Mouse (Mus musculus) MEL (cell line): ENCODE results near the gene Rpl9-ps6. TPM values are rescaled to one million over a fixed set of nuclear protein-coding genes. Genes with fewer than 3 reads are reported as not detected.
A peak's percentile ranks its signal among the peaks of the same experiment; 100 is the strongest.
"Not testable (repeated sequence)": the region's sequence is repeated elsewhere in the genome, so short reads cannot be mapped to it uniquely, and the experiment has no call there.

Experiments used
- DNase-seq: peaks from one replicate; pipeline ENCODE4 v3.0.0; 2011; ENCODE audit warnings: low read depth, low spot score
- H3K27ac ChIP-seq: 2 replicates; pipeline ENCODE4 v1.5.1; 2012; ENCODE audit warnings: low read depth, mild to moderate bottlenecking, control low read depth, low read length, moderate library complexity; ENCODE audit not compliant: control insufficient read depth
- H3K27me3 ChIP-seq, 2 experiments: fragments of 150-350 bp in 1 of 2; sonication (generic) in 1 of 2; 2 replicates each; pipeline ENCODE4 v1.6.1; 2012; ENCODE audit warnings: low read length in 2 of 2, mild to moderate bottlenecking in 2 of 2, improper control_type of control experiment in 1 of 2, moderate library complexity in 1 of 2; ENCODE audit not compliant: insufficient read depth in 2 of 2, control insufficient read depth in 1 of 2
- H3K36me3 ChIP-seq, 2 experiments: 2 replicates each; pipeline ENCODE4 v1.6.1; 2012 to 2014; ENCODE audit warnings: low read length in 2 of 2, improper control_type of control experiment in 1 of 2, inconsistent platforms in 1 of 2, mild to moderate bottlenecking in 1 of 2; ENCODE audit not compliant: insufficient read depth in 2 of 2, control insufficient read depth in 1 of 2
- H3K4me1 ChIP-seq, 2 experiments: fragments of 150-350 bp in 1 of 2; sonication (generic) in 1 of 2; 2 replicates each; pipeline ENCODE4 v1.6.1; 2012; ENCODE audit warnings: low read length in 2 of 2, improper control_type of control experiment in 1 of 2, mild to moderate bottlenecking in 1 of 2; ENCODE audit not compliant: insufficient read depth in 2 of 2, control insufficient read depth in 1 of 2
- H3K4me3 ChIP-seq, 2 experiments: fragments of 150-350 bp in 1 of 2; sonication (generic) in 1 of 2; 2 replicates each; pipeline ENCODE4 v1.5.1; 2012; ENCODE audit warnings: low read depth in 2 of 2, low read length in 2 of 2, mild to moderate bottlenecking in 2 of 2, moderate library complexity in 2 of 2, control low read depth in 1 of 2, improper control_type of control experiment in 1 of 2; ENCODE audit not compliant: control insufficient read depth in 1 of 2, insufficient read depth in 1 of 2
- H3K79me2 ChIP-seq: 2 replicates; pipeline ENCODE4 v1.6.1; 2012; ENCODE audit warnings: mild to moderate bottlenecking, low read length, moderate library complexity; ENCODE audit not compliant: control insufficient read depth, poor library complexity, insufficient read depth
- H3K9ac ChIP-seq: 2 replicates; pipeline ENCODE4 v1.6.1; 2012; ENCODE audit warnings: low read depth, mild to moderate bottlenecking, control low read depth, low read length, moderate library complexity; ENCODE audit not compliant: control insufficient read depth, poor library complexity, severe bottlenecking
- H3K9me3 ChIP-seq: fragments of 150-350 bp; sonication (generic); replicated peaks from 2 replicates; pipeline ENCODE4 v1.6.1; 2012; ENCODE audit warnings: mild to moderate bottlenecking, low read length, improper control_type of control experiment, moderate library complexity; ENCODE audit not compliant: insufficient read depth
- CHD1 ChIP-seq: IDR thresholded peaks from 2 replicates; pipeline ENCODE4 v1.6.1; 2012; ENCODE audit warnings: low read depth, mild to moderate bottlenecking, inconsistent platforms, low read length, improper control_type of control experiment
- CTCF ChIP-seq, 3 experiments: IDR thresholded peaks in 2 of 3; conservative IDR thresholded peaks in 1 of 3; 2 replicates each; pipeline ENCODE4 v1.5.1; 2011 to 2012; ENCODE audit warnings: low read length in 3 of 3, low read depth in 2 of 3, mild to moderate bottlenecking in 2 of 3, improper control_type of control experiment in 1 of 3, inconsistent platforms in 1 of 3, mixed read lengths in 1 of 3, moderate library complexity in 1 of 3; ENCODE audit not compliant: control insufficient read depth in 1 of 3, insufficient read depth in 1 of 3, poor library complexity in 1 of 3, severe bottlenecking in 1 of 3
- E2F4 ChIP-seq: IDR thresholded peaks from 2 replicates; pipeline ENCODE4 v1.6.1; 2011; ENCODE audit warnings: low read depth, low read length, improper control_type of control experiment, borderline replicate concordance
- ELF1 ChIP-seq: IDR thresholded peaks from 2 replicates; pipeline ENCODE4 v1.6.1; 2014; ENCODE audit warnings: low read depth, mild to moderate bottlenecking, inconsistent platforms, low read length, improper control_type of control experiment, moderate library complexity
- EP300 ChIP-seq, 2 experiments: IDR thresholded peaks; 2 replicates each; pipeline ENCODE4 v1.6.1; 2011; ENCODE audit warnings: improper control_type of control experiment in 2 of 2, low read length in 2 of 2, low read depth in 1 of 2, mild to moderate bottlenecking in 1 of 2
- ETS1 ChIP-seq: IDR thresholded peaks from 2 replicates; pipeline ENCODE4 v1.6.1; 2012; ENCODE audit warnings: low read depth, mild to moderate bottlenecking, inconsistent platforms, low read length, improper control_type of control experiment, moderate library complexity
- GABPA ChIP-seq: IDR thresholded peaks from 2 replicates; pipeline ENCODE4 v1.6.1; 2012; ENCODE audit warnings: low read depth, mild to moderate bottlenecking, inconsistent platforms, low read length, improper control_type of control experiment, moderate library complexity
- JUND ChIP-seq: IDR thresholded peaks from 2 replicates; pipeline ENCODE4 v1.6.1; 2011; ENCODE audit warnings: low read depth, mild to moderate bottlenecking, improper control_type of control experiment, low read length
- MAX ChIP-seq: IDR thresholded peaks from 2 replicates; pipeline ENCODE4 v1.6.1; 2011; ENCODE audit warnings: low read length, improper control_type of control experiment
- MAZ ChIP-seq: IDR thresholded peaks from 2 replicates; pipeline ENCODE4 v1.6.1; 2012; ENCODE audit warnings: low read depth, mild to moderate bottlenecking, inconsistent platforms, low read length, improper control_type of control experiment
- MXI1 ChIP-seq: IDR thresholded peaks from 2 replicates; pipeline ENCODE4 v1.6.1; 2011; ENCODE audit warnings: mild to moderate bottlenecking, low read depth, low read length, improper control_type of control experiment
- MYC ChIP-seq: IDR thresholded peaks from 2 replicates; pipeline ENCODE4 v1.6.1; 2011; ENCODE audit warnings: low read depth, mild to moderate bottlenecking, low read length, improper control_type of control experiment, moderate library complexity
- POLR2A ChIP-seq, 2 experiments: IDR thresholded peaks; 2 replicates each; pipeline ENCODE4 v1.6.1; 2011 to 2012; ENCODE audit warnings: low read length in 2 of 2, mild to moderate bottlenecking in 2 of 2, control low read depth in 1 of 2, improper control_type of control experiment in 1 of 2, low read depth in 1 of 2, moderate library complexity in 1 of 2; ENCODE audit not compliant: control insufficient read depth in 1 of 2, insufficient read depth in 1 of 2, poor library complexity in 1 of 2
- POLR2AphosphoS2 ChIP-seq: IDR thresholded peaks from 2 replicates; pipeline ENCODE4 v1.6.1; 2011; ENCODE audit warnings: low read length, improper control_type of control experiment
- POLR2AphosphoS5 ChIP-seq: IDR thresholded peaks from 2 replicates; pipeline ENCODE4 v1.6.1; 2012; ENCODE audit warnings: low read depth, borderline replicate concordance, mild to moderate bottlenecking, inconsistent platforms, low read length, moderate library complexity, mixed read lengths
- RAD21 ChIP-seq: IDR thresholded peaks from 2 replicates; pipeline ENCODE4 v1.6.1; 2011; ENCODE audit warnings: mild to moderate bottlenecking, low read depth, low read length, improper control_type of control experiment
- SIN3A ChIP-seq: IDR thresholded peaks from 2 replicates; pipeline ENCODE4 v1.6.1; 2012; ENCODE audit warnings: low read length, improper control_type of control experiment, inconsistent platforms
- SMC3 ChIP-seq: IDR thresholded peaks from 2 replicates; pipeline ENCODE4 v1.6.1; 2011; ENCODE audit warnings: low read depth, low read length, improper control_type of control experiment
- TCF12 ChIP-seq: IDR thresholded peaks from 2 replicates; pipeline ENCODE4 v1.6.1; 2014; ENCODE audit warnings: low read depth, mild to moderate bottlenecking, inconsistent platforms, low read length, improper control_type of control experiment, moderate library complexity
- UBTF ChIP-seq: IDR thresholded peaks from 2 replicates; pipeline ENCODE4 v1.6.1; 2012; ENCODE audit warnings: low read depth, mild to moderate bottlenecking, inconsistent platforms, low read length, improper control_type of control experiment, moderate library complexity, borderline replicate concordance; ENCODE audit not compliant: insufficient read depth
- ZC3H11A ChIP-seq: IDR thresholded peaks from 2 replicates; pipeline ENCODE4 v1.6.1; 2012; ENCODE audit warnings: low read depth, mild to moderate bottlenecking, inconsistent platforms, low read length, improper control_type of control experiment
- ZMIZ1 ChIP-seq: IDR thresholded peaks from 2 replicates; pipeline ENCODE4 v1.6.1; 2012; ENCODE audit warnings: low read depth, mild to moderate bottlenecking, inconsistent platforms, low read length, improper control_type of control experiment, moderate library complexity
- polyA plus RNA-seq, 2 experiments: library from polyadenylated mRNA; stranded (reverse) in 1 of 2; unstranded in 1 of 2; fragments of >175 nt in 1 of 2; fragments of >200 nt in 1 of 2; gene quantifications; 2 replicates each; pipeline versions ENCODE4 v1.2.1 to v1.2.4; 2012; ENCODE audit warnings: low replicate concordance in 2 of 2, low read depth in 1 of 2; ENCODE audit not compliant: insufficient read length in 2 of 2, insufficient read depth in 1 of 2, missing spikeins in 1 of 2
- total RNA-seq: library from RNA; depleted of rRNA; stranded (reverse); fragments of 300-350 nt; gene quantifications from 2 replicates; pipeline ENCODE4 v1.2.3, GENCODE M21; 2012

The Rpl9-ps6 gene
- total and polyA plus RNA-seq, 3 experiments, result 95.5 to 161 TPM; not detected in 1

GRCm38 (mm10) chr19:32487595-32488255 is 21.3 kb upstream of the Rpl9-ps6 start (continued):
- TF ChIP-seq TCF12 (peak; percentile 55), RAD21 (no peak), POLR2AphosphoS2 (no peak; the same call in 1 of the 2 replicates), SMC3 (no peak), MAZ (no peak), POLR2AphosphoS5 (no peak), CHD1 (peak; percentile 83; the same call in 1 of the 2 replicates), EP300 (IDR thresholded peaks at IDR 0.05; ENCODE audit: low read depth in 1 of 2, low read length in 2 of 2) (peak; percentile 36 to 60; a peak in 2 of 4 replicates), ELF1 (no peak), MAX (peak; percentile 64; the same call in 1 of the 2 replicates), CTCF (IDR thresholded peaks at IDR 0.05 in 2 of 3, conservative IDR thresholded peaks at IDR 0.05 in 1 of 3; ENCODE audit: control insufficient read depth in 1 of 3, insufficient read depth in 1 of 3, low read depth in 2 of 3, low read length in 3 of 3, poor library complexity in 1 of 3, severe bottlenecking in 1 of 3) (no peak), ZC3H11A (no peak), GABPA (no peak), ZMIZ1 (no peak; the same call in 1 of the 2 replicates), JUND (no peak), MXI1 (0 out of 2 replicates have a peak, but pooled peaks have one; percentile 52), ETS1 (peak; percentile 26; the same call in 1 of the 2 replicates), E2F4 (no peak), MYC (peak; percentile 60; the same call in 1 of the 2 replicates)

- DNase-seq, result peak; percentile 77
- not testable (repeated sequence) for H3K27me3 ChIP-seq, H3K9me3 ChIP-seq
- Histone ChIP-seq H3K79me2 (peaks cover 57% of the 10 kb centered on the region), H3K9ac (peak overlapping the region; percentile 88), H3K27ac (peak overlapping the region; percentile 87), H3K4me3 (peak overlapping the region; percentile 85 to 88), H3K4me1 (peaks cover 4 to 21% of the 10 kb centered on the region in 2 experiments), H3K36me3 (peaks cover 6 to 41% of the 10 kb centered on the region in 2 experiments)
- TF ChIP-seq CTCF (IDR thresholded peaks at IDR 0.05 in 2 of 3, conservative IDR thresholded peaks at IDR 0.05 in 1 of 3; ENCODE audit: control insufficient read depth in 1 of 3, insufficient read depth in 1 of 3, low read depth in 2 of 3, low read length in 3 of 3, poor library complexity in 1 of 3, severe bottlenecking in 1 of 3) (peak in 2 of 3 experiments; percentile 21 to 27; a peak in 2 of 6 replicates), TCF12 (peak; percentile 30; the same call in 1 of the 2 replicates), ETS1 (0 out of 2 replicates have a peak, but pooled peaks have one; percentile 17), CHD1 (peak; percentile 87; the same call in 1 of the 2 replicates), MXI1 (peak; percentile 59), POLR2A (IDR thresholded peaks at IDR 0.05; ENCODE audit: control insufficient read depth in 1 of 2, insufficient read depth in 1 of 2, low read depth in 1 of 2, low read length in 2 of 2, poor library complexity in 1 of 2) (peak in 1 of 2 experiments; percentile 3; a peak in 2 of 4 replicates), UBTF (peak; percentile 75; the same call in 1 of the 2 replicates), SIN3A (peak; percentile 66; the same call in 1 of the 2 replicates), RAD21 (peak; percentile 1; the same call in 1 of the 2 replicates)
Measured at GRCm38 (mm10) chr19:32486106-32486724, 19.8 kb upstream of the Rpl9-ps6 start.
